Mouse (Mus musculus): ENCODE measurements around the gene Adamts12. TPM values are rescaled to one million over a fixed set of nuclear protein-coding genes. Genes with fewer than 3 reads are reported as not detected.

Adamts12 gene
- polyA plus RNA-seq, 3 experiments from 2014 or later, result not detected

DNA sequence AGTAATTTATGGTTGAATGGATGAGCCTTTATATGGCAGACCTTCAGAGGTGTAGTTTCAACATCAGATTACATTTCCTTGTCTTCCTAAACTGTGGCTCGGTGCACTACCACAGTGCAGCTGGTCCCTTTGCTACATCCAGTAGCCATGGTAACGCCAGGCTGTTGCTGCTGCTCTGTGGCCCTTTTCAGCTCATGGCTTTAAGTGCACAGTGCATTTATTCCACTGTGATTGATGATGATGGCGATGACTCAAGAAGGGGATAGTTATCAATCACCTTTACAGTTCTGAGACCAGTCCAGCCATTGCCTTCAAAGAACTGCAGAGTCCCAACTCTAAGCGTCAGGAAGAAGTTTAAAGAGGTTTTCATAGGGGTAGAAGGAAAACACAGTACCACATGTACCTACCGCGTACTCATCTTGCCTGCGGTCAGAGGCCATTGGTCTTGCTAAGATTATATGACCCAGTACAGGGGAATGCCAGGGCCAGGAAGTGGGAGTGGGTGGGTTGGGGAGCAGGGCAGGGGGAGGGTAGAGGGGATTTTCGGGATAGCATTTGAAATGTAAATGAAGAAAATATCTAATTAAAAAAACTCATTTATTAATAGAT, 18.5 kb downstream of the Adamts12 start:
- ATAC-seq, result no peak

DNA sequence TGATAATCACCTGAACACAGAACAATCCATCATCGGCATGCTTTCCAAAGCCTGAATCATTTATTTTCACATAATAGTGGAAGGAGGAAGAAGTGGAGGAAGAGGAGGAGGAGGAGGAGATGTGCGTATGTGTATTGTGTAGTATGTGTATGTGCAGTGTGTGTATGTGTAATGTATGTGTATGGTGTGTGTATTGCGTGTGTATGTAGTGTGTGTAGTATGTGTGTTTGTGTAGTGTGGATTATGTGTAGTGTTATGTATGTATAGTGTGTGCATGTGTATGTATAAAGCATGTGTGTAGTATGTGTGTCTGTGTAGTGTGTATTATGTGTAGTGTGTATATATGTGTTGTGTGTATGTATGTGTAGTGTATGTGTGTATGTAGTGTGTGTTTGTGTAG, 19.1 kb downstream of the Adamts12 start:
- no peak for ATAC-seq

GRCm38 (mm10) chr15:11084241-11084992, 19.8 kb downstream of the Adamts12 start:
- ATAC-seq, result no peak

GRCm38 (mm10) chr15:11084993-11085365, 20.4 kb downstream of the Adamts12 start:
- no peak for ATAC-seq

DNA sequence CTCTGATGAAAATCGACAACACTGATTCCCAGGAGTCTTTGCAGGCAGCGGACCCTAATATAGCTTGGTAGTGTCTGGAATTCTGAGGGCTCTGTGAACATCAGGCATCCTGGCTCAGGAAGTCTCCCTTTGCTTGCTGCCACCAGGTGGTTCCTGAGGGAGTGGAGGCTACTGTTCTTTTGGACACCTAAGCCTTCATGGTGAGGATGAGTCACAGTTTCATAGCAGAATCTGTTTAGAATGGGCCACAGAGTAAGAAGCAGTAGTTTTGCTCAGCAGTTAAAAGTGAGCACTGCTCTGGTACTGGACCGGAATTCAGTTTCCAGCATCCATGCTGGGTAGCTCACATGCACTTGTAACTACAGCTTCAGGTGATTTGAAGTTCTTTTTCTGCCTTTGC, 24.9 kb downstream of the Adamts12 start:
- ATAC-seq, result no peak

GRCm38 (mm10) chr15:11095566-11095965, 31.0 kb downstream of the Adamts12 start:
- ATAC-seq, result peak; percentile 28

DNA sequence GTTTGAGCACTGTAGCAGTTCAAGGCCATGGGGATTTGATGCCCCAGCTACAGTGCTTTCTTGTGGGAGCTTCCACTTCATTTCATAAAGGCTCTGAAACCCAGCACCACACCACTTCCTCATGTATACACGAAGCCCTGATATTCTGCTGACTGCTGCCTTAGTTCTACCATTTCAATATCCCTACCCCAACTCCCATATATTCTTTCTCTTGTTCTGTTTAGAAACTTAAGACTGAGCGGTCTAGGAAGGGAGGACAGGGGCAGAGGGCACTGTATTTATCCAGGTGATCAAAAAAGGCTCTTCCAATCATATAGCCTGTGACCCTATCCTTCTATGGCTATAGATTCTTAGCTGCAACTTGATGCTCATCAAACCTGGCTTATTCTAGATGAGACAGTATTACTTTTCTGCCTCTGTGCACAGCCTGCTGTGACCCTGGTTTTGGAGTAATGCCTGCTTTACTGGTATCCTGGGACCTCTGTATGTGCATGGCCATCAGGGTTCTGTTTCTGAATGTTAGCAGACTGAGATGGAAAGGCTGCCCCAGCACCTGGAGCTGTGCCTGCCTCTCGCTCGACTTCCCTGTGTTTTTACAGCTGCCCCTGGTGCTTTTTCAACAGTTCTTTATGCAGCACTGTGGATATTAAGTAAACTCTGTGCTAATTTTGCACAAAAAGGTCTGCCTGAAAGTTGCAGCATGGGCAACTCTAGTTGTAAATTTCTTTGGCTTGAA, 33.5 kb downstream of the Adamts12 start:
- ATAC-seq, result no peak

DNA sequence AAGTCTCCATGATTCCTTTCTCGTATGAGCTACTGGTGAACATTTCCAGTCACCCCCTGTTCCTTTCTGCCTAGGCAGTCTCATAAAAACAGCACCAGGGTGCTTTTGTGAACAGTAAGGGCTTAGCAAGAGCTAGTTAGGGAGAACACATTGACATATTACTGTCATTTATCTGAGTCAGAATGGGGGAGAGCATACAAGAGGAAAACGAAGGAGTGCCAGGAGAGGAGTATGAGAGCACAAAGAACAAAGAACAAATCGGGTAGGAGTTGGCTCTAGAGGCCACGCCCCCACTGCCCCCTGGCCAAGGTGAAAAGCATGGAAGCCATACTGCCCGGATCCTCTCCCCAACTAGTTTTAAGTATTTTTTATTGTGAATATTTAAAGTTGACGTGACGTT, 34.4 kb downstream of the Adamts12 start:
- ATAC-seq, result no peak

DNA sequence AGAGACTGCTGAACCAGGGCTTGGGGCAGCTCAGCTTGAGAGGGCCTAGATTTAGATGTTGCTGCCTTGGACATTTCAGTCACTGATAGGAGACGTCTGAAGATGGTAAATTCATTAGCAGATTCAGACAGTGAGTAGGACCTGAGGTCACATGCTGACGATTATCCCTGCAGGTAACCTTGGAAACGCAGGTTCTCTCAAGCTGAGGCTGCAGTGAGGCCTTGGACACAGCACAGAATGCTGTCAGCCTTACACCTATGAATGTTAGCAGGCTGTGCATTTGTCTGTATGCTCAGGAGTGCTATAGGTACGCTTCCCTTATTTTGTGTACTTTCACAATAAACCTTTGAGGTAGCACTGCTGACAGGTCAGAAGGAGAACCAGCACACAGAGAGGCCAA, 36.3 kb downstream of the Adamts12 start:
- no peak for ATAC-seq

- no peak for ATAC-seq
Measured at GRCm38 (mm10) chr15:11105101-11105500, 40.5 kb downstream of the Adamts12 start.

GRCm38 (mm10) chr15:11107376-11107775, 42.8 kb downstream of the Adamts12 start:
- ATAC-seq, result no peak

GRCm38 (mm10) chr15:11114631-11115197, 50.1 kb downstream of the Adamts12 start:
- no peak for ATAC-seq

DNA sequence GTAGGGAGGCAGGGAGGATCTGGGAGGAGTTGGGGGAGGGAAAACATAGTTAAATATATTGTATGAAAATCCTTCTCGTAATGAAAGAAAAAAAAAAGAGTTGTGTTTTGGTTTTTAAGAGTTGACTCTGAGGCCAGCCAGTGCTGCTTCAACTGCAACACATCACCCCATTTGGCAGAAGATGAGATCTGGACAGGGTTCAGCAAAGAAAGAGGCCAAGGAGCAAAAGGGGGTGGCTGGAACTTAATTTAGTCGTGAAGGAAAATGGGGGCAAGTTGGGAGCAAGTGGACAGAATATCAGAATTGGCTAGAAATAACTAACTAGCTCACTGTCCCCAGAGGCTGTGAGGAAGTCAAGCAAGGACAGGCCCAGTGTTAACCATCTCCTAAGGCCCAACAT, 51.7 kb downstream of the Adamts12 start:
- ATAC-seq, result no peak

- no peak for ATAC-seq
Measured at GRCm38 (mm10) chr15:11116853-11117252, 52.3 kb downstream of the Adamts12 start.

GRCm38 (mm10) chr15:11118371-11118770, 53.8 kb downstream of the Adamts12 start:
- ATAC-seq, result no peak

DNA sequence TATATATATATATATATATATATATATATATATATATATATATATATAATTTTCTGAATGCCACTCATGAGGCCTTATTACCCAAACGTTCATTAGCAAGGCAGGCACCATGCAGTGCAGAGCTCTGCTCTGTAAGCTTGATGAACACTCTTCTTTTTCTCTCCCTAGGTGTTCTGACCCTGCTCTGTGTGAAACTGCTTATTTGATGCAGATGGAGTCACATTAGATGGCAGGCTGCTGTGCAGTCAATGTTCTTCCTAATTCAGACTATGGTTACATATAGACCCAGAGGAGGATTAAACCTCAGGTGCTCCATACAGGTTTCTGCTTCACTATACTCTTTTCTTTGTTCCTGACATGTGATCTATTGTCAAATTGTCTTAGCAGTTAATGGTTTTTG, 57.1 kb downstream of the Adamts12 start:
- ATAC-seq, result no peak

DNA sequence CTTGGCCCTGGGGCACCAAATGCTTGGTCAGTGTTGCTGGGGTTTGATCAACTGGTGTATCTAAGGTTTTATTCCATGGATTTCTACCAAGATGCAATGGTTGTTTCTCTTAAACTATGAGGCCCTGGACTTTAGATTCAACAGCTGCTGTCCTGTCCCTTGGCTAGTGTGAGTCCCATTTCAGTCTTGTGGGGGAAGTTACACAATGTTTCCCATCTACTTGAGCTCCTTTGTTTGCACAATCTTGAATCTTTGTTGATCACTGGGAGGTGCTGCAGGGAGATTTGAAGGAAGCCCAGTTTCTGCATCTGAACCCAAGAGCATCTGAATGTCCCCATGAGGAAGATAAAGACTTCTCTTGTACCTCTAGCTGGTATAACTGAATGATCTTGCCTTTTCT, 60.8 kb downstream of the Adamts12 start:
- no peak for ATAC-seq

DNA sequence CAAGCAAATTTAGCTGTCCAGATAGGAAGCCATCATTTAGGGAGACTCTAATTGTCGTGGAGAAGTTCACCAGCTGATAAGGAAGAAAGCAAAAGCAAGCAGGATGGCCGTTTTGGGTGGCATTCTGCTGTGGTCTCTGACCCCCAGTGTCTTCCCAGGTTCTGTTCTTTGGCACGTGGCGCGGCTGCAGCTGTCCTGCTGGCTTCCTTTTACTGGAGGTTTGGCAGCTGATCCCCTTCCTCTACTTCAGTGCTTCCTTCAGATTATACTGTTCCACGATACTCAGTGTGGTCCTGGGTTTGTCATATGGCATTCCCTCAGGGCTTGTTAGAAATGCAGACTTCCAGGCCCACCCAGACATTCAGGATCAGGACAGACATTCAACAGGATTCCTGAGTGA, 63.9 kb downstream of the Adamts12 start:
- no peak for ATAC-seq

DNA sequence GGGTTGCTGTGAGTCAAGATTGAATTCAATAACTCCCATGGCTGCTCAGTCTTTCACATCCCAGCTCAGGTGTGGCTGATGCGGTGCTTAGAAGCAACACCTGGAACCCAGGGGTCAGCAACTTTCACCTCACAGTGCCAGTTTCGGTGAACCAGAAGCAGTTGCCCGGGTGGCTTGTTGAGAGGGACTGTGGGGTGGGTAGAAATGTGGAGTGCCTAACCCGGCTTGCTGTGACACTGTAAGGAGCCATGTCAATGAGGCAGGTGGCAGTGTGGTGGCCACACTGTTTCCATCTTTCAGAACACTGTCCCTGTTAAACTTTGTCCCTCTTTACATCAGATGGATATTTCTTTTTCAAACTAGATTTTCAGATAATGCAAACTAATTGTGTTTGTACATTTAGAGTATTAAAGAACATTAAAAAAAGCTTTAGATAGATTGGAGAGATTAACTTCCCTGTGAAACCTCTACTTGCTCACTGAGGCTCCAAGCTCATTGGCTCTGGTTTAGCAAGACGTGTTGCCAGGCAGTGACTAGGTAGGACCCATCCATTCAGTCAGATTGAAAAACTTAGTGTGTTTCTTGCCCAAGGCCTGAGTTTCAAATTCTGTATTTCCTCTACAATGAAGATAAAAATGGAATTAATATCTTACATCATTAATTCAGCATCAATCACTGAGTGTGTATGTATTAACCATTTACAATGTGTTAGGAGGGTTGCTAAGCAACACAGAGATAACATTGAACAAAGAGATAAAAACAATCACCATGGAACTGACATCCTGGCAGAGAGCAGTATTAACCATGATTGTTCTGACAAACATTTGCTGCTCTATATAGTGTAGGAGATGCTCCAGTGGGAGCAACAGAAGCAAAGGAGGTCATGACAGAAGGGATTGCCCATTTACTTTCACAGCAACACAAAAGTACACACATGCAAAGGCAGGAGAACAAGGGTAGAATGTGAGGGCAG, 68.3 kb downstream of the Adamts12 start:
- ATAC-seq, result no peak

GRCm38 (mm10) chr15:11145581-11145980, 81.0 kb downstream of the Adamts12 start:
- ATAC-seq, result no peak

DNA sequence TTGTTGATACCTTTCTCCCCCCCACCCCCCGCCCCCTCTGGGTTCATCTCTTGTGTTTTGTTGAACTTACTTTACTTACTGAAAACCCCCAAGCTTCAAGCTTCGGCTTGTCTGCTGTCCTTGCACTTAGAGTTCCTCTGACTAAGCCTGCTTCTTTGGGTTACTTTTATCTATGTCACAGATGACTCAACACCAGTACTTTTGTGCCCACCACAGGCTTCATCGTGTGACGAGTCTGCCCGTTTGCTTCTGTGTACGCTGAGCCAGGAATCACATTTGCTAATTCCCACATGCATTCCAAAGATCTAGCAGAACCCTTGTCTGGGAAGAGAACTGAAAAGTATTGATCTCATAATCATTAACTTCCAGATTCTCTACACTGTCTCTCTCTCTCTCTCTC, 94.8 kb downstream of the Adamts12 start:
- ATAC-seq, result no peak

DNA sequence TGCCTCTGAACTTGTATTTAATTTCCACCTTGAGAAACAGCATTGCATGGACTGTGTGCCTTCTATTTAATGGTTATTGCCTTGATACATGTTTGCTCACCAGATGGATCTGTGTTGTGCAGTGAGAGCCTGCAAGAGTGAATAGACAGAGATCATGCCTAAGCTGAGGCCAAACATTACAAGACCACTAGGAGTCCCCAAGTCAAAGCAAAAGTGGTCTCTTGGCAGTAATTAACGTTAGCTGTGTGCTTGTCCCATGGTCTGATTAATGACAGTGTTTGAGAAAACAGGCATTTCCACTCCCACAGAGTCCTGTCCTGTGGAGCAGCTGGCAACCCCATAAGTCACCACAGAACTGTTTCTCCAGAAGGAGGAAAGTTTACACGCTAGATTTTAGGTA, 96.2 kb downstream of the Adamts12 start:
- no peak for ATAC-seq
